Mouse (Mus musculus): Measurements from ENCODE around the gene Ifna5.
A peak's percentile ranks its signal among the peaks of the same experiment; 100 is the strongest.
"Not testable (repeated sequence)": the region's sequence is repeated elsewhere in the genome, so short reads cannot be mapped to it uniquely, and the experiment has no call there.

Ifna5 gene

DNA sequence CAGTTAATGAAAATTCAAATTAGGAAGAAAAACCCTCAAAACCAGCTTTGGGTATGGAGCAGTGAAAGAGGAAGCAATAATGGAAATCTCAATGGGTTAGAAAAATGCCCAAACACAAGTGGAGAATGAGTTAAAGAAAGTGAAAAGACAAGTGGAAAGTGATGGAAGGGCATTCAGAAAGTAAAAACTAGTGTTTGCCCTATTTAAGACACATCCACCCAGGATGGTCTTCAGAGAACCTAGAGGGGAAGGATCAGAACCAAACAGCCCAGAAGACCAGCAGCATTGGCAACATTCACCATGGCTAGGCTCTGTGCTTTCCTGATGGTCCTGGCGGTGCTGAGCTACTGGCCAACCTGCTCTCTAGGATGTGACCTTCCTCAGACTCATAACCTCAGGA is at the start of gene Ifna5:
Gene Ifna5, plus strand, starts transcription at position 301 of the 400 bp plus-strand sequence.
- DNase-seq (ENCODE audit: low read depth): not testable (repeated sequence)

DNA sequence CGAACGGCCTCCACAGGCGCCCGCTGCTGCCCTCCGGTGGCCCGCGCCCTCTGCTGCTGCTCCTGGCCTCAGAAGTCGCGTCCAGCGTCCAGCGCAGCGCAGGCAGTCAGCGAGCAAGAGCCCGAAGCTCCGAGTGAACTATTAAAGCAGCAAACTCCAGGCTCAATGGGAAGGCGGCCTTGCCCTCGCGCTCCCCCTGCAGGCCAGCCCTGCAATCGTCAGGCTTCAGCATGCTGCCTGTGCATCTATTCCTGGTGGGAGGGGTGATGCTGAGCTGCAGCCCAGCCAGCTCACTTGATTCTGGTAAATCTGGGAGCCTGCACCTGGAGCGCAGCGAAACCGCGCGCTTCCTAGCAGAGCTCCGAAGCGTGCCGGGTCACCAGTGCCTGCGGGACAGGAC is 46.9 kb upstream of the Ifna5 start, which contains the start of gene Gm13277:
Gene Gm13277, plus strand, starts transcription at position 231 of the 400 bp plus-strand sequence.
- not testable (repeated sequence) for DNase-seq (ENCODE audit: low read depth)

DNA sequence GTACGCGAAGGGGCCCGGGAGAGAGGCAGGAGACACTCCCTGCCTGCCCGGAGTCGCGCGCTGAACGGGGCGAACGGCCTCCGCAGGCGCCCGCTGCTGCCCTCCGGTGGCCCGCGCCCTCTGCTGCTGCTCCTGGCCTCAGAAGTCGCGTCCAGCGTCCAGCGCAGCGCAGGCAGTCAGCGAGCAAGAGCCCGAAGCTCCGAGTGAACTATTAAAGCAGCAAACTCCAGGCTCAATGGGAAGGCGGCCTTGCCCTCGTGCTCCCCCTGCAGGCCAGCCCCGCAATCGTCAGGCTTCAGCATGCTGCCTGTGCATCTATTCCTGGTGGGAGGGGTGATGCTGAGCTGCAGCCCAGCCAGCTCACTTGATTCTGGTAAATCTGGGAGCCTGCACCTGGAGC is 44.1 kb upstream of the Ifna5 start, which contains the start of gene Gm13278:
Gene Gm13278, plus strand, starts transcription at position 301 of the 400 bp plus-strand sequence.
- DNase-seq (ENCODE audit: low read depth): not testable (repeated sequence)

DNA sequence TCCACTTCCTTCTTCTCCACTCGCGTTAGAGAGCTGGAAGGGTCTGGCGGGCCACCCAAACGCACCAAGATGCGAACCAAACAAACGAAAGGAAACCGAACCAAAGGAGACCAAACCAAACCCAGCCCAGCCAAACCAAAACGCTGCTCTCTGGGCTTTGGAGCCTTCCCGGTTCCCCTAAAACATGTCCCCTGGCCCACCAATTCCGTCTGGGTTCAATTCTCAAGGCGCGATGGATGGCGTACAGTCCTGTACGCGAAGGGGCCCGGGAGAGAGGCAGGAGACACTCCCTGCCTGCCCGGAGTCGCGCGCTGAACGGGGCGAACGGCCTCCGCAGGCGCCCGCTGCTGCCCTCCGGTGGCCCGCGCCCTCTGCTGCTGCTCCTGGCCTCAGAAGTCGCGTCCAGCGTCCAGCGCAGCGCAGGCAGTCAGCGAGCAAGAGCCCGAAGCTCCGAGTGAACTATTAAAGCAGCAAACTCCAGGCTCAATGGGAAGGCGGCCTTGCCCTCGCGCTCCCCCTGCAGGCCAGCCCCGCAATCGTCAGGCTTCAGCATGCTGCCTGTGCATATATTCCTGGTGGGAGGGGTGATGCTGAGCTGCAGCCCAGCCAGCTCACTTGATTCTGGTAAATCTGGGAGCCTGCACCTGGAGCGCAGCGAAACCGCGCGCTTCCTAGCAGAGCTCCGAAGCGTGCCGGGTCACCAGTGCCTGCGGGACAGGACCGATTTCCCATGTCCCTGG is 41.2 kb upstream of the Ifna5 start, which contains the start of gene Gm13275:
Gene Gm13275, plus strand, starts transcription at position 552 of the 740 bp plus-strand sequence.
- not testable (repeated sequence) for DNase-seq (ENCODE audit: low read depth)

DNA sequence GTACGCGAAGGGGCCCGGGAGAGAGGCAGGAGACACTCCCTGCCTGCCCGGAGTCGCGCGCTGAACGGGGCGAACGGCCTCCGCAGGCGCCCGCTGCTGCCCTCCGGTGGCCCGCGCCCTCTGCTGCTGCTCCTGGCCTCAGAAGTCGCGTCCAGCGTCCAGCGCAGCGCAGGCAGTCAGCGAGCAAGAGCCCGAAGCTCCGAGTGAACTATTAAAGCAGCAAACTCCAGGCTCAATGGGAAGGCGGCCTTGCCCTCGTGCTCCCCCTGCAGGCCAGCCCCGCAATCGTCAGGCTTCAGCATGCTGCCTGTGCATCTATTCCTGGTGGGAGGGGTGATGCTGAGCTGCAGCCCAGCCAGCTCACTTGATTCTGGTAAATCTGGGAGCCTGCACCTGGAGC is 38.2 kb upstream of the Ifna5 start, which contains the start of gene Gm13279:
Gene Gm13279, plus strand, starts transcription at position 301 of the 400 bp plus-strand sequence.
- DNase-seq (ENCODE audit: low read depth): not testable (repeated sequence)

DNA sequence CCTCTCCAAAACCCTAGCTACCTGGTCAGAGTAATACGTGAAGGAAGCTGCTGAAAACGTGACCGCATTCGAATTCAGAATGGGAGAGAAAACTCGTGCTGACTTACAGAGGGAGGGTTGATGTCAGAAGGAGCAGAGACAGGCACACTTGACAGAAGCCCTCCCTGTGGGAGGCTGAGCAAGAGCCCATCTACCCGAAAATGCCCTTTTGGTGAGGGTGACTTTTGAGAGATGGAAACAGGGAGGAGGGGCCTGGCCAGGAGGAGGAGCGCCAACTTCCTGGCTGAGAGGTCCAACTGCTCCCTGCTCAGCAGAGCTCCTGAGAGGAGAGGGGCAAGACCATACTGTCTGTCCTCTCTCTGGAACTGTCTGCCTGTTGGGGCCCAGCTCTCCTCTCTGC is 36.0 kb upstream of the Ifna5 start, which contains the start of gene Gm13285:
Gene Gm13285, plus strand, starts transcription at position 301 of the 400 bp plus-strand sequence.
- DNase-seq (ENCODE audit: low read depth): not testable (repeated sequence)

DNA sequence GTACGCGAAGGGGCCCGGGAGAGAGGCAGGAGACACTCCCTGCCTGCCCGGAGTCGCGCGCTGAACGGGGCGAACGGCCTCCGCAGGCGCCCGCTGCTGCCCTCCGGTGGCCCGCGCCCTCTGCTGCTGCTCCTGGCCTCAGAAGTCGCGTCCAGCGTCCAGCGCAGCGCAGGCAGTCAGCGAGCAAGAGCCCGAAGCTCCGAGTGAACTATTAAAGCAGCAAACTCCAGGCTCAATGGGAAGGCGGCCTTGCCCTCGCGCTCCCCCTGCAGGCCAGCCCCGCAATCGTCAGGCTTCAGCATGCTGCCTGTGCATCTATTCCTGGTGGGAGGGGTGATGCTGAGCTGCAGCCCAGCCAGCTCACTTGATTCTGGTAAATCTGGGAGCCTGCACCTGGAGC is 32.4 kb upstream of the Ifna5 start, which contains the start of gene Gm13287:
Gene Gm13287, plus strand, starts transcription at position 301 of the 400 bp plus-strand sequence.
- DNase-seq (ENCODE audit: low read depth): not testable (repeated sequence)

DNA sequence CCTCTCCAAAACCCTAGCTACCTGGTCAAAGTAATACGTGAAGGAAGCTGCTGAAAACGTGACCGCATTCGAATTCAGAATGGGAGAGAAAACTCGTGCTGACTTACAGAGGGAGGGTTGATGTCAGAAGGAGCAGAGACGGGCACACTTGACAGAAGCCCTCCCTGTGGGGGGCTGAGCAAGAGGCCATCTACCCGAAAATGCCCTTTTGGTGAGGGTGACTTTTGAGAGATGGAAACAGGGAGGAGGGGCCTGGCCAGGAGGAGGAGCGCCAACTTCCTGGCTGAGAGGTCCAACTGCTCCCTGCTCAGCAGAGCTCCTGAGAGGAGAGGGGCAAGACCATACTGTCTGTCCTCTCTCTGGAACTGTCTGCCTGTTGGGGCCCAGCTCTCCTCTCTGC is 30.1 kb upstream of the Ifna5 start, which contains the start of gene Gm13288:
Gene Gm13288, plus strand, starts transcription at position 301 of the 400 bp plus-strand sequence.
- not testable (repeated sequence) for DNase-seq (ENCODE audit: low read depth)

DNA sequence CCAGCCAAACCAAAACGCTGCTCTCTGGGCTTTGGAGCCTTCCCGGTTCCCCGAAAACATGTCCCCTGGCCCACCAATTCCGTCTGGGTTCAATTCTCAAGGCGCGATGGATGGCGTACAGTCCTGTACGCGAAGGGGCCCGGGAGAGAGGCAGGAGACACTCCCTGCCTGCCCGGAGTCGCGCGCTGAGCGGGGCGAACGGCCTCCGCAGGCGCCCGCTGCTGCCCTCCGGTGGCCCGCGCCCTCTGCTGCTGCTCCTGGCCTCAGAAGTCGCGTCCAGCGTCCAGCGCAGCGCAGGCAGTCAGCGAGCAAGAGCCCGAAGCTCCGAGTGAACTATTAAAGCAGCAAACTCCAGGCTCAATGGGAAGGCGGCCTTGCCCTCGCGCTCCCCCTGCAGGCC is 29.6 kb upstream of the Ifna5 start:
- not testable (repeated sequence) for DNase-seq (ENCODE audit: low read depth)

DNA sequence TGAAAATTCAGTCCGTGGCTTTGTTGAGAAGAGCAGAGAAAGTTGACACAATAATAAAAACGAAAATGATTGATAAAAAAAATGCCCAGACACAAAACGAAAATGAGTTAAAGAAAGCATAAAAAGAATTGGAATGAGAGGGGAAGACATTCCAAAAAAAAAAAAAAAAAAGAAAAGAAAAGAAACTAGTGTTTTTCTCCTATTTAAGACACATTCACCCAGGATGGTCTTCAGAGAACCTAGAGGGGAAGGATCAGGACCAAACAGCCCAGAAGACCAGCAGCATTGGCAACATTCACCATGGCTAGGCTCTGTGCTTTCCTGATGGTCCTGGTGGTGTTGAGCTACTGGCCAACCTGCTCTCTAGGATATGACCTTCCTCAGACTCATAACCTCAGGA is 19.4 kb upstream of the Ifna5 start, which contains the start of gene Ifna7:
Gene Ifna7, plus strand, starts transcription at position 301 of the 400 bp plus-strand sequence.
- no peak for DNase-seq (ENCODE audit: low read depth)

DNA sequence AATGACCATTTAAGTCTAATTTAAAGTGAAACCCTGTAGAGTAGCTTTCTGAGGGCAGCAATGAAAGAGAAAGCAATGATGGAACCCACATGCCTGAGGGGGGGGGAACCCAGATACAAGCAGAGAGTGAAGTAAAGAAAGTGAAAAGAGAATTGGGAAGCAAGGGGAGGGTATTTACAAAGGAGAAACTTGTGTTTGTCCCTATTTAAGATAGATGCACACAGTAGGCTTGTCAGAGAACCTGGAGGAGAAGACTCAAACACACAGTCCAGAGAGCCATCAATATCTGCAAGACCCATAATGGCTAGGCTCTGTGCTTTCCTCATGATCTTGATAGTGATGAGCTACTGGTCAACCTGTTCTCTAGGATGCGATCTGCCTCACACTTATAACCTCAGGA is 15.7 kb upstream of the Ifna5 start, which contains the start of gene Ifna11:
Gene Ifna11, plus strand, starts transcription at position 301 of the 400 bp plus-strand sequence.
- DNase-seq (ENCODE audit: low read depth): no peak

DNA sequence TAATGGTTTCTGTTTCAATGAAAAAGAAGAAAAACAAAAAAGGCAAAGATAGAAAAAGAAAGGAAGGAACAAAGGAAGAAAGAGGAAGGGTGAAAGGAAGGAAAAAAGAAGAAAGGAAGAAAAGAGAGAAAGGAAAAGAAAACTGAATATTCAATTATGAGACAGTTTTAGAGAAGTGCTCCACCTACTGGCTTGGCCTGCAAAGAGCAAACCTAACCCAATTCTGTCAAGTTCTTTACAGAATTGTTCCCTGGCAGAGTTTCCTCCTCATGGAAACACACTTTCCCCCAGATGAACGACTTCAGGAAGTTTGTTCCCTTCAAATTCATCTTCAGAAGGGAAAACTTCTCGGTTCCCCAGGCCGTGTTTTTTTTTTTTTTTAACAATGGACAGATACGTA is 12.3 kb upstream of the Ifna5 start:
- peak; percentile 58 for DNase-seq (ENCODE audit: low read depth)

DNA sequence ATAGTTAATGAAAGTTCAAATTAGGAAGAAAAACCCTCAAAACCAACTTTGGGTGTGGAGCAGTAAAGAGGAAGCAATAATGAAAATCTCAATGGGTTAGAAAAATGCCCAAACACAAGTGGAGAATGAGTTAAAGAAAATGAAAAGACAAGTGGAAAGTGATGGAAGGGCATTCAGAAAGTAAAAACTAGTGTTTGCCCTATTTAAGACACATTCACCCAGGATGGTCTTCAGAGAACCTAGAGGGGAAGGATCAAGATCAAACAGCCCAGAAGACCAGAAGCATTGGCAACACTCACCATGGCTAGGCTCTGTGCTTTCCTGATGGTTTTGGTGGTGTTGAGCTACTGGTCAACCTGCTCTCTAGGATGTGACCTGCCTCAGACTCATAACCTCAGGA is 8.2 kb upstream of the Ifna5 start, which contains the start of gene Ifna6:
Gene Ifna6, plus strand, starts transcription at position 301 of the 400 bp plus-strand sequence.
- not testable (repeated sequence) for DNase-seq (ENCODE audit: low read depth)

DNA sequence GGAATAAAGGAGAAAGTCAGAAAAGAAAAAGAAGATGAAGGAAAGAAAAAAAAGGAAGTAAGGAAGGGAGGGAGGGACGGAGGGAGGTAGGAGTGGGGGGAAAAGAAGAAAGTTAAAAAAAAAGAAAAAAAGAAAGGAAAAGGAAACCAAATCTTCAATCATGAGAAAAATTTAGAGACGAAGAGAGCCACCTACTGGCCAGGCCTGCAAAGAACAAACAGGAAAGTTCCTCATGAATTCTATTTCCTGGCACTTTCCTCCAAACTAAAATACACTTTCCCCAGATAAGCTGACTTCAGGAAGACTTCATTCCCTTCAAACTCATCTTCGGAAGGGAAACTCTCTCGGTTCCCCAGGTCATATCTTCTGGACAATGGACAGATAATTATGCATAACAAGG is 4.8 kb upstream of the Ifna5 start:
- peak; percentile 63 for DNase-seq (ENCODE audit: low read depth)

DNA sequence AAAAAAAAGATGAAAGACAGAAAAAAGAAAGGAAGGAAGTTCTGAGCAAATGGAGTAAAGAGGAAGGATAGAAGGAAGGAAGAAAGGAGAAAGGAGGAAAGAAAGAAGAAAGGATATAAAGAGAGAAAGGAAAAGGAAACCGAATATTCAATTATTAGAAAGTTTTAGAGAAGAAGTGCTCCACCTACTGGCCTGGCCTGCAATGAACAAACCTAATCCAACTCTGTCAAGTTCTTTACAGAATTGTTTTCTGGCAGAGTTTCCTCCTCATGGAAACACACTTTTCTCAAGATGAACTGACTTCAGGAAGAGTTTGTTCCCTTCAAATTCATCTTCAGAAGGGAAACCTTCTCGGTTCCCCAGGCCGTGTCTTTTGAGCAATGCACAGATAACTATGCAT is 3.5 kb downstream of the Ifna5 start:
- peak; percentile 50 for DNase-seq (ENCODE audit: low read depth)

DNA sequence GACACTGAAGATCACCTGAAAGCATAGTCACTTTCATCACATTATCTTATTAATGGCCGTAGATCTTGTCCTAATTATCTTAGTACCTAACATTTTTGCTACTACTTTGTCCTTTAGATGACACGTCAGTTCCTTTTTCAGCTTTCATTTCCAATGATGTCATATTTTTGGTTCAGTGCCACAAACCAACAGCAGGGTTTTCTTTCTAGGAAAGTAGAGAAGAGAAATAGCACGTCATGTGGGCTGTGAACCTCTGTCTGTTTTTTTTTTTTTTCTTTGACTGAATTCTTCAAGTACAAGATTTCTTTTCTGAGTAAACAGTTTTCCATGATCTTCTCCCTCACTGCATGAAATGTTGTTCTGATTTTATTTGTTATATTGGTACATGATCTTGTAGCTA is 4.7 kb downstream of the Ifna5 start:
- DNase-seq (ENCODE audit: low read depth): no peak

DNA sequence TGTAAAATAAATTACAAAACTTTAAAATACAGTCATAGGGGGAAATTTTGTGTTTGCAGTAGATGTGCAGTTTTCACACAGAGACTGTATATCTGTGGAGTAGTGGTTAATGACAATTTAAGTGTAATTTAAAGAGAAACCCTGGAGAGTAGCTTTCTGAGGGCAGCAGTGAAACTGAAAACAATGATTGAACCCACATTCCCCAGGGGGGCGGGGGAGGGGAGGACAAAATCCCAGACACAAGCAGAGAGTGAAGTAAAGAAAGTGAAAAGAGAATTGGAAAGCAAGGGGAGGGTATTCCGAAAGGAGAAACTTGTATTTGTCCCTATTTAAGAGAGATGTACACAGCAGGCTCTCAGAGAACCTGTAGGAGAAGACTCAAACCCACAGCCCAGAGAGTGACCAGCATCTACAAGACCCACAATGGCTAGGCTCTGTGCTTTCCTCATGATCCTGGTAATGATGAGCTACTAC is 6.2 kb downstream of the Ifna5 start, which contains the start of gene Ifna4:
Gene Ifna4, plus strand, starts transcription at position 424 of the 474 bp plus-strand sequence.
- no peak for DNase-seq (ENCODE audit: low read depth)

DNA sequence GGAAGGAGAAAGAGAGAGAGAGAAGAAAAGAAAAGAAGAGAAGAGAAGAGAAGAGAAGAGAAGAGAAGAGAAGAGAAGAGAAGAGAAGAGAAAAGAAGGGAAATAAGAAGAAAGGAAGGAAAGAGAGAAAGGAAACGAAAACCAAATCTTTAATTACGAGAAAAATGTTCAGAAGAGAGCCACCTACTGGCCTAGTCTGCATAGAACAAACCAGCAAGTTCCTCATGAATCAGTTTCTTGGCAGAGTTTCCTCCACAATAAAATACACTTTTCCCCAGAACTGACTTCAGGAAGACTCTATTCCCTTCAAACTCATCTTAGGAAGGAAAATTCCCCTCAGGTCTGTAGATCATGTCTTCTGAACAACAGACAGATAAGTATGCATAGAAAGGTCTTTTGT is 10.0 kb downstream of the Ifna5 start:
- DNase-seq (ENCODE audit: low read depth): peak; percentile 57

DNA sequence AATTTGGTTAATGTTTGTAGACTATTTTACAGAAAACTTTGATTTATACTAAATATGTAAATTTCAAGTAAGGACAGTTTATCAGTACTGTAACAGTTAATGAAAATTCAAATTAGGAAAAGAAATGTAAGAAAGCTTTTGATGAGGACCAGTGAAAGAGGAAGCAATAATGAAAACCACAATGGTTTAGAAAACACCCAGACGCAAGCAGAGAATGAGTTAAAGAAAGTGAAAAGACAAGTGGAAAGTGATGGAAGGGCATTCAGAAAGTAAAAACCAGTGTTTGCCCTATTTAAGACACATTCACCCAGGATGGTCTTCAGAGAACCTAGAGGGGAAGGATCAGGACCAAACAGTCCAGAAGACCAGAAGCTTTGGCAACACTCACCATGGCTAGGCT is 14.4 kb downstream of the Ifna5 start, which contains the start of gene Ifna1:
Gene Ifna1, plus strand, starts transcription at position 390 of the 400 bp plus-strand sequence.
- DNase-seq (ENCODE audit: low read depth): no peak

DNA sequence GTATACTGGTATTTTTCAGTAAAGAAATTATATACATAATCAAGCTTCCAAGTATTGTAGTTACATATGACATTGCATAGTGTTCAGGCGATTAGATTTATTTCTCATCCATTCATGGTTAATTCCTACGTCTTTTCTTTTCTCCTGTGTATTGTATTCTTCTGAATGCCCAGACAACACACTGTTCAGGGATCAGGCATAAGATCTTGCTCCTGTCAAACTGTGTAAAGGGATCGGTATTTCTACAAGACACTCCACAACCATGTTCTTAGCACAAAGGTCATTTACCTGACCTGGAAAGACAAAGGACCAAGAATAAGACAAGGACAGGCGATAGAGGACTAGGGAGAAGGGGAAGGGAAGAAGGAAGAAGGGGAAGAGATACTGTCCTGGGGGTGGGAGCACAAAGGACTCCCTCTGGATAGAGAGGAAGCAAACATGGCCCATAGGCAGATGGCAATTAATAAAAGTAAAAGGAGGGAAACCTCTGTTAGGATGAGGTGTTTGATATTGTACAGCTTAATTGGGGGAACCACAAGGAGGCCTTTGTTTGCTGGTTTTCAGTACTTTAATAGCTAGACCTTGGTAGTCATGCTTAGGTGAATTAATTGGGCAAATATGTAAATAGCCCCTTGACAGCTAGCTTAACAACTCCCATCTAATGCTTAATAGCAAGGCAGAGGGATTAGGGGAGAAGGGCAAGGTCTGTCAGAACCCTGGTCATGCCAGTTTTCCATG is 15.9 kb downstream of the Ifna5 start:
- no peak for DNase-seq (ENCODE audit: low read depth)

DNA sequence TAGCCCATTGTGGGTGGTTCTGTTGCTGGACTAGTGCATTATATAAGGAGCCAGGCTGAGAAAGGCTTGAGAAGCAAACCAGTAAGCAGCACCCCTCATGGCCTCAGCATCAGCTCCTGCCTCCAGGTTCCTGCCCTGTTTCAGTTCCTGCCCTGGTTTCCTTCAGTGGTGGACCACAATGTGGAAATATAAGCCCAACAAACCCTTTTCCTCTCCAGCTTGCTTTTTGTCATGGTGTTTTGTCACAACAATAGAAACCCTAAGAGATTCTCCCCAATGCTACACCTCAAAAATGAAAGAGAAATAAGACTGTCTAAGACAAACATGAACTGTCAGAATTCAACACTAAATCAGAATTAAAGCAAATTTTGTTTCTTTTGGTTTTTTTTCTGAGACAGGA is 23.9 kb downstream of the Ifna5 start:
- DNase-seq (ENCODE audit: low read depth): no peak

DNA sequence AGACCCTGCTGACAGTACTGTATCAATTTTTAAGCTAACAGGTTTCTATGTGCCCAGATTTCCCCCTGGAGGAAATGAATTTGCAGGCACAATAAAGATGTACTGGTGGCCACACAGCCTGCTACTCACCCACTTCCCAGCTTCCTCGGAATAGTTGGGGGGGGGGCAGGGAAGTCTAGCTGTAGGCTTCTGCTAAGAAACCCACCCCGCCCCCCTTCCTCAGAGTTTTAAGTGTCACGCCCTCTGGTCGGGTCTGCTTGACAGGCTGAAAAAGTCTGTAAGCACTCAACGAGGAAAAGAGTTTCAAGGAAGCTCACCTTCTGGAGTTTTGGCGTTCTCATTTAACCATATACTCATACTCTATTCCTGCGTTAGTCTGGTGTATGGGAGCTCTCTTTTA is 28.0 kb downstream of the Ifna5 start:
- DNase-seq (ENCODE audit: low read depth): no peak

All from naive thymus-derived CD4-positive, alpha-beta T cell, adult 2 months (primary cell).